Mouse (Mus musculus): ENCODE measurements at regions not wholly inside any gene's neighbourhood (a gene's known extent, or its start where the extent isn't known, plus 50 kb on each side); places are given as distances from the start of the nearest gene placed in this dataset.

GRCm38 (mm10) chr4:91080620-91081441 is 319.8 kb downstream of the Elavl2 start:
- H3K9me3 ChIP-seq (ENCODE audit: control insufficient read depth, low read length) = no peaks in the 10 kb centered on the region

GRCm38 (mm10) chr4:91071263-91071662 is 329.3 kb downstream of the Elavl2 start:
- ATAC-seq = no peak
- H3K4me1 ChIP-seq (replicated peaks; ENCODE audit: control insufficient read depth, insufficient read depth, low read length) = no peaks in the 10 kb centered on the region
- no peaks in the 10 kb centered on the region for H3K27me3 ChIP-seq (replicated peaks; ENCODE audit: control insufficient read depth, insufficient read depth, low read length)

More at GRCm38 (mm10) chr4:91080620-91081441, 319.8 kb downstream of the Elavl2 start:
- 12% methylated on average over 10 of the region's 10 CpGs for WGBS
- H3K4me1 ChIP-seq (replicated peaks; ENCODE audit: control insufficient read depth, insufficient read depth, low read length) = peaks cover 13% of the 10 kb centered on the region
- no peak overlapping the region for H3K9ac ChIP-seq (replicated peaks; ENCODE audit: low read depth, low read length)
- no peaks in the 10 kb centered on the region for H3K36me3 ChIP-seq (ENCODE audit: control insufficient read depth, insufficient read depth)
- H3K4me3 ChIP-seq (replicated peaks; ENCODE audit: low read length) = no peak overlapping the region
- peak; percentile 93 for ATAC-seq
- no peaks in the 10 kb centered on the region for H3K27me3 ChIP-seq (replicated peaks; ENCODE audit: control insufficient read depth, insufficient read depth, low read length)
- H3K27ac ChIP-seq (ENCODE audit: low read length) = peak overlapping the region; percentile 53
- no peak overlapping the region for H3K4me2 ChIP-seq (ENCODE audit: low read length)

GRCm38 (mm10) chr4:91060933-91061332 is 339.7 kb downstream of the Elavl2 start:
- Histone ChIP-seq H3K27me3 (replicated peaks; ENCODE audit: control insufficient read depth, insufficient read depth, low read length) (no peaks in the 10 kb centered on the region), H3K36me3 (ENCODE audit: control insufficient read depth, insufficient read depth) (no peaks in the 10 kb centered on the region), H3K9ac (replicated peaks; ENCODE audit: low read depth, low read length) (no peak overlapping the region), H3K4me3 (replicated peaks; ENCODE audit: low read length) (no peak overlapping the region), H3K4me2 (ENCODE audit: low read length) (no peak overlapping the region), H3K9me3 (ENCODE audit: control insufficient read depth, low read length) (no peaks in the 10 kb centered on the region), H3K4me1 (replicated peaks; ENCODE audit: control insufficient read depth, insufficient read depth, low read length) (no peaks in the 10 kb centered on the region), H3K27ac (ENCODE audit: low read length) (no peak overlapping the region)
- no peak for ATAC-seq
- WGBS = 93% methylated on average over 2 of the region's 2 CpGs

More at GRCm38 (mm10) chr4:91071263-91071662, 329.3 kb downstream of the Elavl2 start:
- Histone ChIP-seq H3K4me2 (ENCODE audit: low read length) (no peak overlapping the region), H3K36me3 (ENCODE audit: control insufficient read depth, insufficient read depth) (no peaks in the 10 kb centered on the region), H3K9me3 (ENCODE audit: control insufficient read depth, low read length) (no peaks in the 10 kb centered on the region), H3K9ac (replicated peaks; ENCODE audit: low read depth, low read length) (no peak overlapping the region), H3K4me3 (replicated peaks; ENCODE audit: low read length) (no peak overlapping the region), H3K27ac (ENCODE audit: low read length) (no peak overlapping the region)
- 91% methylated on average over 2 of the region's 2 CpGs for WGBS

GRCm38 (mm10) chr4:91051913-91052312 is 348.7 kb downstream of the Elavl2 start:
- H3K36me3 ChIP-seq (ENCODE audit: control insufficient read depth, insufficient read depth) = no peaks in the 10 kb centered on the region
- no peak overlapping the region for H3K4me3 ChIP-seq (replicated peaks; ENCODE audit: low read length)
- no peaks in the 10 kb centered on the region for H3K9me3 ChIP-seq (ENCODE audit: control insufficient read depth, low read length)
- H3K27ac ChIP-seq (ENCODE audit: low read length) = no peak overlapping the region
- ATAC-seq = no peak
- H3K4me2 ChIP-seq (ENCODE audit: low read length) = no peak overlapping the region
- no peaks in the 10 kb centered on the region for H3K4me1 ChIP-seq (replicated peaks; ENCODE audit: control insufficient read depth, insufficient read depth, low read length)
- 83% methylated on average over 2 of the region's 2 CpGs for WGBS
- no peak overlapping the region for H3K9ac ChIP-seq (replicated peaks; ENCODE audit: low read depth, low read length)
- no peaks in the 10 kb centered on the region for H3K27me3 ChIP-seq (replicated peaks; ENCODE audit: control insufficient read depth, insufficient read depth, low read length)

GRCm38 (mm10) chr4:91029462-91029861 is 371.1 kb downstream of the Elavl2 start:
- Histone ChIP-seq H3K4me1 (replicated peaks; ENCODE audit: control insufficient read depth, insufficient read depth, low read length) (no peaks in the 10 kb centered on the region), H3K4me2 (ENCODE audit: low read length) (no peak overlapping the region), H3K27me3 (replicated peaks; ENCODE audit: control insufficient read depth, insufficient read depth, low read length) (no peaks in the 10 kb centered on the region), H3K27ac (ENCODE audit: low read length) (no peak overlapping the region), H3K4me3 (replicated peaks; ENCODE audit: low read length) (no peak overlapping the region), H3K9ac (replicated peaks; ENCODE audit: low read depth, low read length) (no peak overlapping the region), H3K36me3 (ENCODE audit: control insufficient read depth, insufficient read depth) (no peaks in the 10 kb centered on the region), H3K9me3 (ENCODE audit: control insufficient read depth, low read length) (no peaks in the 10 kb centered on the region)
- no peak for ATAC-seq
- WGBS = 98% methylated on average over 2 of the region's 2 CpGs

GRCm38 (mm10) chr4:91028013-91028626 is 372.5 kb downstream of the Elavl2 start:
- H3K27me3 ChIP-seq (replicated peaks; ENCODE audit: control insufficient read depth, insufficient read depth, low read length) = no peaks in the 10 kb centered on the region
- no peak overlapping the region for H3K9ac ChIP-seq (replicated peaks; ENCODE audit: low read depth, low read length)
- H3K4me1 ChIP-seq (replicated peaks; ENCODE audit: control insufficient read depth, insufficient read depth, low read length) = no peaks in the 10 kb centered on the region
- H3K36me3 ChIP-seq (ENCODE audit: control insufficient read depth, insufficient read depth) = no peaks in the 10 kb centered on the region
- H3K9me3 ChIP-seq (ENCODE audit: control insufficient read depth, low read length) = no peaks in the 10 kb centered on the region
- no peak overlapping the region for H3K4me2 ChIP-seq (ENCODE audit: low read length)
- 87% methylated on average over 6 of the region's 6 CpGs for WGBS
- no peak overlapping the region for H3K27ac ChIP-seq (ENCODE audit: low read length)
- no peak overlapping the region for H3K4me3 ChIP-seq (replicated peaks; ENCODE audit: low read length)
- peak; percentile 61; the same call in 1 of the 2 replicates for ATAC-seq

GRCm38 (mm10) chr4:90996388-90997092 is 404.0 kb downstream of the Elavl2 start:
- H3K4me1 ChIP-seq (replicated peaks; ENCODE audit: control insufficient read depth, insufficient read depth, low read length) = no peaks in the 10 kb centered on the region

GRCm38 (mm10) chr4:90964658-90965057 is 435.9 kb downstream of the Elavl2 start:
- Histone ChIP-seq H3K27me3 (replicated peaks; ENCODE audit: control insufficient read depth, insufficient read depth, low read length) (no peaks in the 10 kb centered on the region), H3K9me3 (ENCODE audit: control insufficient read depth, low read length) (no peaks in the 10 kb centered on the region), H3K4me3 (replicated peaks; ENCODE audit: low read length) (no peak overlapping the region), H3K4me2 (ENCODE audit: low read length) (no peak overlapping the region), H3K36me3 (ENCODE audit: control insufficient read depth, insufficient read depth) (no peaks in the 10 kb centered on the region), H3K9ac (replicated peaks; ENCODE audit: low read depth, low read length) (no peak overlapping the region), H3K27ac (ENCODE audit: low read length) (no peak overlapping the region), H3K4me1 (replicated peaks; ENCODE audit: control insufficient read depth, insufficient read depth, low read length) (no peaks in the 10 kb centered on the region)
- peak; percentile 82 for ATAC-seq
- 54% methylated on average over 6 of the region's 6 CpGs for WGBS

More at GRCm38 (mm10) chr4:90996388-90997092, 404.0 kb downstream of the Elavl2 start:
- H3K9me3 ChIP-seq (ENCODE audit: control insufficient read depth, low read length) = no peaks in the 10 kb centered on the region
- 88% methylated on average over 2 of the region's 2 CpGs for WGBS
- H3K27me3 ChIP-seq (replicated peaks; ENCODE audit: control insufficient read depth, insufficient read depth, low read length) = no peaks in the 10 kb centered on the region
- no peak overlapping the region for H3K27ac ChIP-seq (ENCODE audit: low read length)
- H3K4me2 ChIP-seq (ENCODE audit: low read length) = no peak overlapping the region
- H3K4me3 ChIP-seq (replicated peaks; ENCODE audit: low read length) = no peak overlapping the region
- H3K36me3 ChIP-seq (ENCODE audit: control insufficient read depth, insufficient read depth) = no peaks in the 10 kb centered on the region
- H3K9ac ChIP-seq (replicated peaks; ENCODE audit: low read depth, low read length) = no peak overlapping the region
- no peak for ATAC-seq

- ATAC-seq = peak; percentile 88
- Histone ChIP-seq H3K27ac (ENCODE audit: low read length) (no peak overlapping the region), H3K4me3 (replicated peaks; ENCODE audit: low read length) (no peak overlapping the region), H3K4me1 (replicated peaks; ENCODE audit: control insufficient read depth, insufficient read depth, low read length) (0 out of 2 replicates have a peak, but pooled peaks cover 2% of the 10 kb centered on the region), H3K27me3 (replicated peaks; ENCODE audit: control insufficient read depth, insufficient read depth, low read length) (no peaks in the 10 kb centered on the region), H3K9me3 (ENCODE audit: control insufficient read depth, low read length) (no peaks in the 10 kb centered on the region), H3K36me3 (ENCODE audit: control insufficient read depth, insufficient read depth) (no peaks in the 10 kb centered on the region), H3K9ac (replicated peaks; ENCODE audit: low read depth, low read length) (no peak overlapping the region), H3K4me2 (ENCODE audit: low read length) (no peak overlapping the region)
- 29% methylated on average over 4 of the region's 4 CpGs for WGBS
Observed at GRCm38 (mm10) chr4:90943687-90944385, 456.7 kb downstream of the Elavl2 start.
